Mouse (Mus musculus): ENCODE measurements around the gene Kctd8. TPM values are rescaled to one million over a fixed set of nuclear protein-coding genes. Genes with fewer than 3 reads are reported as not detected.

The Kctd8 gene
- total RNA-seq, 2 experiments from 2014 or later, result 0.12 to 0.30 TPM

- DNase-seq, result no peak
Measured at GRCm38 (mm10) chr5:69159897-69160509, 181.5 kb downstream of the Kctd8 start.

GRCm38 (mm10) chr5:69156489-69156888 is 185.0 kb downstream of the Kctd8 start:
- no peak for DNase-seq

- no peak for DNase-seq
Measured at GRCm38 (mm10) chr5:69145827-69146226, 195.7 kb downstream of the Kctd8 start.

- DNase-seq, result no peak
Measured at GRCm38 (mm10) chr5:69141082-69141481, 200.4 kb downstream of the Kctd8 start.

GRCm38 (mm10) chr5:69108718-69109117 is 232.8 kb downstream of the Kctd8 start:
- DNase-seq, result no peak

- no peak for DNase-seq
Measured at GRCm38 (mm10) chr5:69088912-69089311, 252.6 kb downstream of the Kctd8 start.

Small RNAs within 50 kb of the gene (microRNA-seq; reads per million reads assigned to microRNA genes)
- gene Gm24368, result not detected

Other genes with a start within 250 kb of the Kctd8 start
- gene Yipf7, start 201.0 kb upstream of the Kctd8 start, total RNA-seq (2021), result 1 to 10 TPM; 1.3 to 8.9 TPM
- gene Guf1, start 215.2 kb upstream of the Kctd8 start, total RNA-seq (2021), result 10 to 100 TPM; 27.9 to 41.4 TPM